Mouse (Mus musculus) lung, adult 2 months (tissue): Measurements from ENCODE around the gene Sytl2.

Source experiments
- CTCF ChIP-seq: fragments of 200-500 bp; IDR thresholded peaks from 2 replicates; pipeline ENCODE4 v1.5.1; 2011; ENCODE audit warnings: mild to moderate bottlenecking, low read length, control low read depth; ENCODE audit not compliant: insufficient read depth
- POLR2A ChIP-seq: fragments of 200-500 bp; IDR thresholded peaks from 2 replicates; pipeline ENCODE4 v1.6.1; 2011; ENCODE audit warnings: low read depth, mild to moderate bottlenecking, control low read depth, low read length, borderline replicate concordance; ENCODE audit errors: extremely low read depth

DNA sequence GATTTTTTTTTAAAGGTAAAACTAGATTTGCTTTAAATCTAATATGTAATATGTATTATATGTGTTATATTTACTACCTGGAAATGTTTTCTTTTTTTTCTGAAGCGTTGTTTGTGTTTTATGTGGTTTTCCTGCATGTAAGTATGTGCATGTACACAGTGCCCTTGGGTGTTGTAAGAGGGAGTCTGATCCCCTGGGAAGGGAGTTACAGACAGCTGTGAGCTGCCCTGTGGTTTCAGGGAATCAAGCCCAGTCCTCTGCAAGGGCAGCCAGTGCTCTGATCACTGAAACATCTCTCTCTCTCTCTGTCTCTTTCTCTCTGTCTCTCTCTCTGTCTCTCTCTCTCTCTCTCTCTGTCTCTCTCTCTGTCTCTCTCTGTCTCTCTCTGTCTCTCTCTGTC lies 19.3 kb upstream of the Sytl2 start:
- no peak for TF ChIP-seq POLR2A
- no peak for TF ChIP-seq CTCF
